Mouse (Mus musculus) ovary, postnatal 10 days (tissue): ENCODE results near the gene Gm16451.
"Not testable (repeated sequence)": the region's sequence is repeated elsewhere in the genome, so short reads cannot be mapped to it uniquely, and the experiment has no call there.

Source experiments
- DNase-seq: peaks from one replicate; pipeline ENCODE4 v3.0.0; 2022; ENCODE audit warnings: low spot score

Gene Gm16451

GRCm38 (mm10) chr7:22118145-22118544 is at the start of gene Gm16451:
TSS of gene Gm16451 (minus strand) at chr7:22118245.
- not testable (repeated sequence) for DNase-seq

- DNase-seq: not testable (repeated sequence)
Measured at GRCm38 (mm10) chr7:22163935-22164334, 45.9 kb upstream of the Gm16451 start, which contains the start of gene Vmn1r142. TSS of gene Vmn1r142 (minus strand) at chr7:22164035.

- not testable (repeated sequence) for DNase-seq
Measured at GRCm38 (mm10) chr7:22134641-22135040, 16.6 kb upstream of the Gm16451 start, which contains the start of gene Gm10666. TSS of gene Gm10666 (minus strand) at chr7:22134741.

GRCm38 (mm10) chr7:22068757-22069156 is 49.3 kb downstream of the Gm16451 start, which contains the start of gene Vmn1r139:
TSS of gene Vmn1r139 (plus strand) at chr7:22069057.
- not testable (repeated sequence) for DNase-seq
